Mouse (Mus musculus) testis, adult 2 months (tissue): ENCODE data around the gene Pde11a.

Experiments used
- CTCF ChIP-seq: fragments of 200-500 bp; IDR thresholded peaks from 2 replicates; pipeline ENCODE4 v1.5.1; 2012; ENCODE audit warnings: low read depth, mild to moderate bottlenecking, inconsistent platforms, low read length, moderate library complexity; ENCODE audit not compliant: control insufficient read depth, insufficient read depth, insufficient replicate concordance
- POLR2A ChIP-seq: fragments of 200-500 bp; IDR thresholded peaks from 2 replicates; pipeline ENCODE4 v1.6.1; 2012; ENCODE audit warnings: low read depth, mild to moderate bottlenecking, inconsistent platforms, low read length, moderate library complexity; ENCODE audit not compliant: control insufficient read depth

- TF ChIP-seq POLR2A (no peak), CTCF (no peak)
These were observed 213.8 kb downstream of the Pde11a start for GRCm38 (mm10) chr2:76124821-76125220.
